Mouse (Mus musculus) lung, postnatal 0 days (tissue): ENCODE measurements around the gene Sytl2. TPM values are rescaled to one million over a fixed set of nuclear protein-coding genes. Genes with fewer than 3 reads are reported as not detected.

ENCODE experiments used
- ATAC-seq: fragments of 200-750 bp; cut with Nextera tagmentation; 2 replicates; pipeline ENCODE4 v1.8.0; 2017; ENCODE audit warnings: moderate library complexity
- DNase-seq: peaks from one replicate; pipeline ENCODE4 v3.0.0-alpha.2; 2016; ENCODE audit warnings: low spot score
- H3K27ac ChIP-seq: fragments of 300-500 bp; sonication (generic); 2 replicates; pipeline ENCODE4 v1.5.1; 2014; ENCODE audit warnings: antibody characterized with exemption, mild to moderate bottlenecking, low read length, mixed read lengths
- H3K27me3 ChIP-seq: fragments of 300-500 bp; sonication (generic); replicated peaks from 2 replicates; pipeline ENCODE4 v1.6.1; 2014; ENCODE audit warnings: low read length, mixed read lengths; ENCODE audit not compliant: insufficient read depth
- H3K36me3 ChIP-seq: fragments of 300-500 bp; sonication (generic); 2 replicates; pipeline ENCODE4 v1.6.1; 2014; ENCODE audit warnings: low read length, mixed read lengths; ENCODE audit not compliant: insufficient read depth
- H3K4me1 ChIP-seq: fragments of 300-500 bp; sonication (generic); 2 replicates; pipeline ENCODE4 v1.6.1; 2014; ENCODE audit warnings: antibody characterized with exemption, low read depth, low read length, mixed read lengths; ENCODE audit not compliant: insufficient read depth
- H3K4me2 ChIP-seq: fragments of 300-500 bp; sonication (generic); replicated peaks from 2 replicates; pipeline ENCODE4 v1.6.1; 2014; ENCODE audit warnings: low read depth, mild to moderate bottlenecking, low read length, moderate library complexity, mixed read lengths
- H3K4me3 ChIP-seq: fragments of 300-500 bp; sonication (generic); 2 replicates; pipeline ENCODE4 v1.5.1; 2014; ENCODE audit warnings: low read depth, low read length
- H3K9ac ChIP-seq: fragments of 300-500 bp; sonication (generic); replicated peaks from 2 replicates; pipeline ENCODE4 v1.6.1; 2014; ENCODE audit warnings: low read depth, mild to moderate bottlenecking
- H3K9me3 ChIP-seq: fragments of 300-500 bp; sonication (generic); 2 replicates; pipeline ENCODE4 v1.6.1; 2016; ENCODE audit warnings: low read length, mixed read lengths
- CTCF ChIP-seq: IDR thresholded peaks from 2 replicates; pipeline ENCODE4 v1.5.1; 2016; ENCODE audit warnings: antibody characterized with exemption, mild to moderate bottlenecking
- EP300 ChIP-seq: IDR thresholded peaks from 2 replicates; pipeline ENCODE4 v1.6.1; 2016; ENCODE audit warnings: antibody characterized with exemption, mild to moderate bottlenecking, control low read depth
- WGBS: fragments of 180-500 bp; shearing (Covaris S2); extraction: QIAGEN DNeasy Blood & Tissue Kit; methylation state at CpG from one replicate; pipeline ENCODE4 v1.1.7; 2014; 5-methylcytosine and 5-hydroxymethylcytosine counted together
- polyA plus RNA-seq: library from polyadenylated mRNA; unstranded; fragments of >200 nt; fragmentation: Nextera tagmentation; extraction: Ambion mirVana; gene quantifications from 2 replicates; pipeline ENCODE4 v1.2.1, GENCODE M21; 2015

The Sytl2 gene
- polyA plus RNA-seq, 1 experiment from 2014 or later = 7.4 TPM

- no peak overlapping the region for H3K27ac ChIP-seq
- H3K36me3 ChIP-seq = no peaks in the 10 kb centered on the region
- no peaks in the 10 kb centered on the region for H3K9me3 ChIP-seq
- ATAC-seq (no peak), DNase-seq (no peak)
- no peak overlapping the region for H3K4me2 ChIP-seq
- WGBS = 67% methylated on average over 12 of the region's 12 CpGs
- H3K27me3 ChIP-seq = no peaks in the 10 kb centered on the region
- H3K9ac ChIP-seq = no peak overlapping the region
- no peak for TF ChIP-seq CTCF
- no peak for TF ChIP-seq EP300
- H3K4me3 ChIP-seq = no peak overlapping the region
- no peaks in the 10 kb centered on the region for H3K4me1 ChIP-seq
These were observed 39.3 kb downstream of the Sytl2 start for GRCm38 (mm10) chr7:90341212-90341957.

GRCm38 (mm10) chr7:90344903-90345302 lies 42.9 kb downstream of the Sytl2 start:
- no peak for TF ChIP-seq CTCF
- no peak for TF ChIP-seq EP300
- ATAC-seq (no peak), DNase-seq (no peak)
- no peak overlapping the region for H3K4me2 ChIP-seq
- 68% methylated on average over 3 of the region's 3 CpGs for WGBS
- H3K27me3 ChIP-seq = no peaks in the 10 kb centered on the region
- H3K9ac ChIP-seq = no peak overlapping the region
- H3K27ac ChIP-seq = no peak overlapping the region
- H3K4me3 ChIP-seq = no peak overlapping the region
- no peaks in the 10 kb centered on the region for H3K36me3 ChIP-seq
- no peaks in the 10 kb centered on the region for H3K4me1 ChIP-seq
- no peaks in the 10 kb centered on the region for H3K9me3 ChIP-seq

- H3K27ac ChIP-seq = no peak overlapping the region
- H3K9me3 ChIP-seq = no peaks in the 10 kb centered on the region
- WGBS = 65% methylated on average over 5 of the region's 5 CpGs
- no peak for TF ChIP-seq EP300
- TF ChIP-seq CTCF = no peak
- H3K4me1 ChIP-seq = no peaks in the 10 kb centered on the region
- H3K4me2 ChIP-seq = no peak overlapping the region
- H3K27me3 ChIP-seq = no peaks in the 10 kb centered on the region
- peak; percentile 18 for DNase-seq
- no peaks in the 10 kb centered on the region for H3K36me3 ChIP-seq
- no peak overlapping the region for H3K4me3 ChIP-seq
- no peak overlapping the region for H3K9ac ChIP-seq
- peak; percentile 9; the same call in 1 of the 2 replicates for ATAC-seq
These were observed 45.9 kb downstream of the Sytl2 start for GRCm38 (mm10) chr7:90347779-90348437.

- Histone ChIP-seq H3K27me3 (no peaks in the 10 kb centered on the region), H3K9me3 (no peaks in the 10 kb centered on the region), H3K9ac (no peak overlapping the region), H3K36me3 (no peaks in the 10 kb centered on the region), H3K4me1 (no peaks in the 10 kb centered on the region), H3K4me3 (no peak overlapping the region), H3K4me2 (no peak overlapping the region), H3K27ac (no peak overlapping the region)
- ATAC-seq (no peak), DNase-seq (no peak)
- WGBS = 59% methylated on average over 5 of the region's 5 CpGs
- TF ChIP-seq CTCF (no peak), EP300 (no peak)
These were observed 47.0 kb downstream of the Sytl2 start for GRCm38 (mm10) chr7:90349014-90349413.

- ATAC-seq = no peak
- DNase-seq = no peak
- no peak overlapping the region for H3K27ac ChIP-seq
These were observed 50.1 kb downstream of the Sytl2 start for GRCm38 (mm10) chr7:90352183-90352582.

GRCm38 (mm10) chr7:90353488-90354228 lies 51.6 kb downstream of the Sytl2 start:
- DNase-seq (no peak), ATAC-seq (peak; percentile 21; the same call in 1 of the 2 replicates)
- H3K4me1 ChIP-seq = no peaks in the 10 kb centered on the region
- H3K27ac ChIP-seq = no peak overlapping the region
- no peak overlapping the region for H3K4me3 ChIP-seq
- no peaks in the 10 kb centered on the region for H3K36me3 ChIP-seq
- no peaks in the 10 kb centered on the region for H3K27me3 ChIP-seq
- H3K9ac ChIP-seq = no peak overlapping the region
- H3K4me2 ChIP-seq = no peak overlapping the region
- H3K9me3 ChIP-seq = no peaks in the 10 kb centered on the region
- 58% methylated on average over 12 of the region's 12 CpGs for WGBS
- TF ChIP-seq CTCF (no peak), EP300 (no peak)

More at GRCm38 (mm10) chr7:90352183-90352582, 50.1 kb downstream of the Sytl2 start:
- no peaks in the 10 kb centered on the region for H3K27me3 ChIP-seq
- no peaks in the 10 kb centered on the region for H3K9me3 ChIP-seq
- H3K4me1 ChIP-seq = no peaks in the 10 kb centered on the region
- no peaks in the 10 kb centered on the region for H3K36me3 ChIP-seq
- H3K9ac ChIP-seq = no peak overlapping the region
- no peak overlapping the region for H3K4me3 ChIP-seq
- no peak for TF ChIP-seq EP300
- WGBS = 89% methylated on average over 3 of the region's 3 CpGs
- H3K4me2 ChIP-seq = no peak overlapping the region
